ENCODE assay signal across 19 mouse cellular contexts in genomic region chr3:58129358-58129903, GRCm38 (mm10).
"Had no signal": no experiment of that assay in that cellular context is flagged by ENCODE, and none has a peak within 500 bp of the region (broad histone marks: within the 10 kb centered on the region; RNA-seq: fewer than 3 reads in every experiment).

No protein-coding gene starts in this region.

- H3K27me3 ChIP-seq: liver, embryonic 12.5 days; liver, embryonic 15.5 days; lung, embryonic 15.5 days; midbrain, embryonic 13.5 days had no signal

- DNase-seq: kidney, adult 18-20 months; kidney, postnatal 25 days; layer of hippocampus, adult 9-11 months; liver; lung, adult 18-20 months; lung, postnatal 10 days; lung, postnatal 36 days; thymus, adult 18-20 months; thymus, postnatal 36 days had no signal

- H3K36me3 ChIP-seq: limb, embryonic 13.5 days; liver, embryonic 12.5 days; liver, embryonic 15.5 days; lung, embryonic 15.5 days; midbrain, embryonic 10.5 days; midbrain, embryonic 13.5 days had no signal

- H3K9me3 ChIP-seq: limb, embryonic 13.5 days; liver, embryonic 12.5 days; liver, embryonic 15.5 days; lung, embryonic 15.5 days; megakaryocyte, embryonic 14.5 days; midbrain, embryonic 10.5 days; midbrain, embryonic 13.5 days had no signal

- H3K4me2 ChIP-seq: limb, embryonic 13.5 days; liver, embryonic 12.5 days; liver, embryonic 15.5 days; lung, embryonic 15.5 days; midbrain, embryonic 13.5 days had no signal

- H3K4me1 ChIP-seq: liver, embryonic 12.5 days; lung, embryonic 15.5 days; megakaryocyte, embryonic 14.5 days; midbrain, embryonic 13.5 days had no signal

- H3K4me3 ChIP-seq: layer of hippocampus, adult 2 months; limb, embryonic 13.5 days; liver, embryonic 12.5 days; liver, embryonic 15.5 days; lung, embryonic 15.5 days; megakaryocyte, embryonic 14.5 days; midbrain, embryonic 10.5 days; midbrain, embryonic 13.5 days; myocyte had no signal

- H3K27ac ChIP-seq: layer of hippocampus, adult 2 months; limb, embryonic 13.5 days; liver, embryonic 12.5 days; liver, embryonic 15.5 days; lung, embryonic 15.5 days; midbrain, embryonic 10.5 days; midbrain, embryonic 13.5 days had no signal

- H3K9ac ChIP-seq: limb, embryonic 13.5 days; liver, embryonic 12.5 days; liver, embryonic 15.5 days; lung, embryonic 15.5 days; midbrain, embryonic 13.5 days had no signal

- ATAC-seq: liver, embryonic 12.5 days; midbrain, embryonic 13.5 days; midbrain, embryonic 16.5 days had no signal
